ENCODE assay signal across 13 mouse cellular contexts in genomic region chr5:124843386-124843785, GRCm38 (mm10). TPM values are rescaled to one million over a fixed set of nuclear protein-coding genes. Genes with fewer than 3 reads are reported as not detected.
A peak's percentile ranks its signal among the peaks of the same experiment; 100 is the strongest.
DNase-seq lines count a peak whose midpoint lies in the region; ATAC-seq lines count a peak whose summit lies in the region.
"Had no signal": no experiment of that assay in that cellular context is flagged by ENCODE, and none has a peak within 500 bp of the region (broad histone marks: within the 10 kb centered on the region; RNA-seq: fewer than 3 reads in every experiment).

No protein-coding gene starts in this region.

- H3K4me2 ChIP-seq in hindbrain, embryonic 12.5 days (replicated peaks) = no peak overlapping the region
- no peak overlapping the region for H3K4me2 ChIP-seq in hindbrain, embryonic 14.5 days (replicated peaks)
- no peak overlapping the region for H3K4me2 ChIP-seq in forebrain, embryonic 14.5 days (ENCODE audit: low read length)

- H3K27me3 ChIP-seq in hindbrain, embryonic 12.5 days = no peaks in the 10 kb centered on the region
- H3K27me3 ChIP-seq in hindbrain, embryonic 14.5 days (ENCODE audit: control insufficient read depth, insufficient read depth, low read length) = no peaks in the 10 kb centered on the region
- no peaks in the 10 kb centered on the region for H3K27me3 ChIP-seq in forebrain, embryonic 14.5 days (replicated peaks; ENCODE audit: control insufficient read depth, insufficient read depth, low read length)

- H3K4me1 ChIP-seq in hindbrain, embryonic 12.5 days = peaks cover 9% of the 10 kb centered on the region; the same call in 1 of the 2 replicates
- H3K4me1 ChIP-seq in hindbrain, embryonic 14.5 days (replicated peaks; ENCODE audit: control insufficient read depth, insufficient read depth, low read length) = peaks cover 10% of the 10 kb centered on the region
- H3K4me1 ChIP-seq in forebrain, embryonic 14.5 days (ENCODE audit: control insufficient read depth, insufficient read depth, low read length) = no peaks in the 10 kb centered on the region

- no peak overlapping the region for H3K4me3 ChIP-seq in hindbrain, embryonic 12.5 days
- H3K4me3 ChIP-seq in hindbrain, embryonic 14.5 days (replicated peaks; ENCODE audit: low read length) = no peak overlapping the region
- H3K4me3 ChIP-seq in forebrain, embryonic 14.5 days (ENCODE audit: low read depth, low read length) = no peak overlapping the region
- H3K4me3 ChIP-seq: layer of hippocampus, adult 2 months had no signal

- no peaks in the 10 kb centered on the region for H3K36me3 ChIP-seq in hindbrain, embryonic 12.5 days
- H3K36me3 ChIP-seq in hindbrain, embryonic 14.5 days (replicated peaks; ENCODE audit: control insufficient read depth, insufficient read depth) = peaks cover 13% of the 10 kb centered on the region
- H3K36me3 ChIP-seq in forebrain, embryonic 14.5 days (ENCODE audit: control insufficient read depth, insufficient read depth, low read length) = peaks cover 12% of the 10 kb centered on the region

- no peak for ATAC-seq in hindbrain, embryonic 12.5 days (ENCODE audit: low FRiP score)
- ATAC-seq in hindbrain, embryonic 14.5 days (ENCODE audit: low FRiP score) = no peak
- no peak for ATAC-seq in forebrain, embryonic 14.5 days
- ATAC-seq: forebrain, postnatal 0 days; liver, postnatal 0 days had no signal

- H3K27ac ChIP-seq in hindbrain, embryonic 12.5 days = peak overlapping the region; percentile 52
- no peak overlapping the region for H3K27ac ChIP-seq in hindbrain, embryonic 14.5 days
- H3K27ac ChIP-seq in forebrain, embryonic 14.5 days (ENCODE audit: low read depth, low read length) = no peak overlapping the region
- H3K27ac ChIP-seq: layer of hippocampus, adult 2 months had no signal

- 71% methylated on average over 8 of the region's 8 CpGs for WGBS in hindbrain, embryonic 12.5 days
- 54% methylated on average over 8 of the region's 8 CpGs for WGBS in hindbrain, embryonic 14.5 days
- WGBS in forebrain, embryonic 14.5 days = 57% methylated on average over 8 of the region's 8 CpGs

- H3K9me3 ChIP-seq in hindbrain, embryonic 12.5 days (replicated peaks) = no peaks in the 10 kb centered on the region
- H3K9me3 ChIP-seq in hindbrain, embryonic 14.5 days (ENCODE audit: control insufficient read depth, low read length) = no peaks in the 10 kb centered on the region
- H3K9me3 ChIP-seq in forebrain, embryonic 14.5 days (replicated peaks; ENCODE audit: control insufficient read depth, low read length) = no peaks in the 10 kb centered on the region

- peak; percentile 55 for DNase-seq in adrenal gland, postnatal 14 days
- DNase-seq in adrenal gland, postnatal 4 days (ENCODE audit: low spot score in 2 of 2) = no peak
- no peak for DNase-seq in hindbrain, embryonic 14.5 days (ENCODE audit: low spot score)
- peak; percentile 34 to 55 for DNase-seq in adrenal gland, postnatal 36 days
- peak; percentile 32 for DNase-seq in heart, postnatal 4 days
- DNase-seq in forebrain, embryonic 14.5 days (ENCODE audit: low spot score) = no peak
- no peak for DNase-seq in lung, postnatal 14 days
- DNase-seq: forebrain, postnatal 0 days; kidney, adult 18-20 months; liver, postnatal 0 days; spleen, adult 18-20 months had no signal

- no peak overlapping the region for H3K9ac ChIP-seq in hindbrain, embryonic 12.5 days
- no peak overlapping the region for H3K9ac ChIP-seq in hindbrain, embryonic 14.5 days
- no peak overlapping the region for H3K9ac ChIP-seq in forebrain, embryonic 14.5 days (ENCODE audit: low read length)
- H3K9ac ChIP-seq: forebrain, postnatal 0 days; liver, postnatal 0 days had no signal

RNA-seq across cellular contexts. Expression of gene Ccdc92, which starts 18.8 kb away (rescaled TPM):
- 4.2 and 6.2 TPM in 2 replicates for total RNA-seq in adrenal gland, postnatal 14 days (2021)
- total RNA-seq in adrenal gland, postnatal 4 days (2021) = 1 to 10 TPM; 5.6 to 7.6 TPM
- 26.1 and 27.9 TPM in 2 replicates for polyA plus RNA-seq in hindbrain, embryonic 12.5 days (2016; fragmentation: Nextera tagmentation; extraction: Ambion mirVana)
- 39.4 and 45.2 TPM in 2 replicates for polyA plus RNA-seq in hindbrain, embryonic 14.5 days (2014; fragmentation: Nextera tagmentation; extraction: Ambion mirVana)
- 1 to 10 TPM; 5.5 to 5.8 TPM for total RNA-seq in adrenal gland, postnatal 36 days (2021)
- under 1 TPM; 0.68 to 0.88 TPM for total RNA-seq in heart, postnatal 4 days (2021)
- 23.6 and 31.3 TPM in 2 replicates for polyA plus RNA-seq in forebrain, embryonic 14.5 days (2014; fragmentation: Nextera tagmentation; extraction: Ambion mirVana)

RNA-seq across cellular contexts. Expression of gene Zfp664, which starts 19.1 kb away (rescaled TPM):
- 53.2 and 54.8 TPM in 2 replicates for total RNA-seq in adrenal gland, postnatal 14 days (2021)
- total RNA-seq in adrenal gland, postnatal 4 days (2021) = 10 to 100 TPM; 52.5 to 64.6 TPM
- polyA plus RNA-seq in hindbrain, embryonic 12.5 days (2016; fragmentation: Nextera tagmentation; extraction: Ambion mirVana) = 145 and 152 TPM in 2 replicates
- 76.3 and 76.8 TPM in 2 replicates for polyA plus RNA-seq in hindbrain, embryonic 14.5 days (2014; fragmentation: Nextera tagmentation; extraction: Ambion mirVana)
- total RNA-seq in adrenal gland, postnatal 36 days (2021) = 10 to 100 TPM; 55.2 to 58.6 TPM
- 10 to 100 TPM; 57.5 to 62.7 TPM for total RNA-seq in heart, postnatal 4 days (2021)
- polyA plus RNA-seq in forebrain, embryonic 14.5 days (2014; fragmentation: Nextera tagmentation; extraction: Ambion mirVana) = 94.6 and 105 TPM in 2 replicates

Comparison
In these comparisons a context has a peak if more than half of its experiments do, and no peak if none do; other contexts are left out.
1. DNase-seq: peak in adrenal gland, postnatal 14 days (single experiment), adrenal gland, postnatal 36 days (2 of 2) and heart, postnatal 4 days (single experiment); none in adrenal gland, postnatal 4 days (0 of 2), hindbrain, embryonic 14.5 days (single experiment), forebrain, embryonic 14.5 days (single experiment) and lung, postnatal 14 days (single experiment).